Mouse (Mus musculus) hindbrain, embryonic 14.5 days (tissue): ENCODE data around the gene Olfr714. TPM values are rescaled to one million over a fixed set of nuclear protein-coding genes. Genes with fewer than 3 reads are reported as not detected.
A peak's percentile ranks its signal among the peaks of the same experiment; 100 is the strongest.
"Not testable (repeated sequence)": the region's sequence is repeated elsewhere in the genome, so short reads cannot be mapped to it uniquely, and the experiment has no call there.

ENCODE experiments used
- ATAC-seq: fragments of 200-750 bp; cut with Nextera tagmentation; 2 replicates; pipeline ENCODE4 v1.8.0; 2017; ENCODE audit warnings: moderate number of reproducible peaks, mild to moderate bottlenecking, moderate TSS enrichment, moderate library complexity; ENCODE audit not compliant: low FRiP score
- DNase-seq: peaks from one replicate; pipeline ENCODE4 v3.0.0-alpha.2; 2015; ENCODE audit warnings: low spot score
- H3K27ac ChIP-seq: fragments of 300-500 bp; sonication (generic); 2 replicates; pipeline ENCODE4 v1.5.1; 2014; ENCODE audit warnings: mild to moderate bottlenecking, moderate library complexity
- H3K27me3 ChIP-seq: fragments of 300-500 bp; sonication (generic); 2 replicates; pipeline ENCODE4 v1.6.1; 2014; ENCODE audit warnings: mild to moderate bottlenecking, low read length, mixed read lengths; ENCODE audit not compliant: control insufficient read depth, insufficient read depth
- H3K36me3 ChIP-seq: fragments of 300-500 bp; sonication (generic); replicated peaks from 2 replicates; pipeline ENCODE4 v1.6.1; 2014; ENCODE audit not compliant: control insufficient read depth, insufficient read depth
- H3K4me1 ChIP-seq: fragments of 300-500 bp; sonication (generic); replicated peaks from 2 replicates; pipeline ENCODE4 v1.6.1; 2014; ENCODE audit warnings: antibody characterized with exemption, low read length, mixed read lengths; ENCODE audit not compliant: control insufficient read depth, insufficient read depth
- H3K4me2 ChIP-seq: fragments of 300-500 bp; sonication (generic); replicated peaks from 2 replicates; pipeline ENCODE4 v1.6.1; 2014; ENCODE audit warnings: mild to moderate bottlenecking, moderate library complexity
- H3K4me3 ChIP-seq: fragments of 300-500 bp; sonication (generic); replicated peaks from 2 replicates; pipeline ENCODE4 v1.5.1; 2014; ENCODE audit warnings: mild to moderate bottlenecking, low read length
- H3K9ac ChIP-seq: fragments of 300-500 bp; sonication (generic); 2 replicates; pipeline ENCODE4 v1.6.1; 2014
- H3K9me3 ChIP-seq: fragments of 300-500 bp; sonication (generic); 2 replicates; pipeline ENCODE4 v1.6.1; 2016; ENCODE audit warnings: low read length; ENCODE audit not compliant: control insufficient read depth
- WGBS: fragments of 180-500 bp; shearing (Covaris S2); extraction: QIAGEN DNeasy Blood & Tissue Kit; methylation state at CpG from one replicate; pipeline ENCODE4 v1.1.7; 2014; 5-methylcytosine and 5-hydroxymethylcytosine counted together
- polyA plus RNA-seq: library from polyadenylated mRNA; unstranded; fragments of >200 nt; fragmentation: Nextera tagmentation; extraction: Ambion mirVana; gene quantifications from 2 replicates; pipeline ENCODE4 v1.2.1, GENCODE M21; 2014

Olfr714 gene
- not detected in 2 replicates for polyA plus RNA-seq

DNA sequence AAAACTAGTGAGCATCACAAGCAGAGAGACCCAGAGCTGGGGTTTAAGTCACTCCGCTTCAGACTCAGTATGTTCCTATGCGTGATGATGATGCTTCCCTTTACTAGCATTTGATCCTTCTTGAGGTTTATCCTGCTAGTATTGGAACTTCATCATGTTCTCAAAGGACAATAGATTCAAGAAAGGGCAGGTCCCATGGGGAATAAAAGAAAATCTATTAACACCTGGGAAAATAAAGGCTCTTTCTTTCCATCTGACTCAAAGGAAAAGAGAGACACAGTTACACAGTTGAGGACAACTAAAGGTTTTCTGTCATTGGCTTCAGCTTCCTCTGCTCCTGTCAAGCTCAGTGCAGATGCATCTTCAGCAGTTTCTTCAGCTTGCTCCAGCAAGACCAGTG is at the start of gene Olfr714:
Gene Olfr714 (plus strand): TSS at position 301 of the 400 bp plus-strand sequence.
- Histone ChIP-seq H3K27ac (no peak within 1 kb of the TSS), H3K27me3 (no peaks in the 10 kb centered on the region), H3K9me3 (no peaks in the 10 kb centered on the region), H3K4me1 (no peaks in the 10 kb centered on the region), H3K4me2 (no peak within 1 kb of the TSS), H3K9ac (no peak within 1 kb of the TSS), H3K36me3 (no peaks in the 10 kb centered on the region), H3K4me3 (no peak within 1 kb of the TSS)
- 91% methylated on average over 2 of the region's 2 CpGs for WGBS
- DNase-seq (no peak), ATAC-seq (no peak)

- Histone ChIP-seq H3K27ac (no peak within 1 kb of the TSS), H3K36me3 (no peaks in the 10 kb centered on the region), H3K9me3 (no peaks in the 10 kb centered on the region), H3K4me2 (no peak within 1 kb of the TSS), H3K4me3 (no peak within 1 kb of the TSS), H3K27me3 (no peaks in the 10 kb centered on the region), H3K4me1 (no peaks in the 10 kb centered on the region), H3K9ac (no peak within 1 kb of the TSS)
- WGBS, result 87% methylated on average over 1 of the region's 1 CpGs
- DNase-seq (no peak), ATAC-seq (no peak)
Measured at GRCm38 (mm10) chr7:107030874-107031273, 39.9 kb upstream of the Olfr714 start, which contains the start of gene Olfr713. TSS of gene Olfr713 (plus strand) at chr7:107031174.

DNA sequence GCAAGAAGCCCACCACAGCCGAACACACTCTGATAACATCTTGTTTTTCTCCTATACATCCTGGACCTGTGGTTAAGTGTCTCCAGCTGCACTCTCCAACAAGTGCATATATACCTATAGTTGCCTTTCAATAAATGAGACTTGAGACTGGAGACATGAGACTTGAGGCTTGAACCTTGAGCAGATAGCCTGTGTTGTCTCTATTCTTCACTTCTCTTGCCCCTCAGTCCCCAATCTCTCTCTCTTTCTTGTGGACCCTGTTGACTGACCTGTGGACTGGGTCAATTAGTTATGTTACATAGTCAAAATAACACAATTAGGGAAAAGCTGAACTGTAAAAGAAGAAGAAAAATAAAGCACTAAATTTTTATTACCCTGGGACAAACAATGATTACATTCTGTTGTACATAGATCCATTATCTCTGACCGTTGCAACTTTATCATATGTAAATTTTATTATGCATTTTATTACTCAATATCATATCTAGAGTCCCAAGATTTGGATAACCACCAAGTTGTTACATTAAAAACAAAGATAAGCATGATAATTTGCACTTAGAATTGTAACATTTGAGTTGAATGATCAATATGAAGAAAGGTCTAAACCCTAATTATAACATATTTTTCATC is 30.7 kb upstream of the Olfr714 start:
- ATAC-seq, result no peak

DNA sequence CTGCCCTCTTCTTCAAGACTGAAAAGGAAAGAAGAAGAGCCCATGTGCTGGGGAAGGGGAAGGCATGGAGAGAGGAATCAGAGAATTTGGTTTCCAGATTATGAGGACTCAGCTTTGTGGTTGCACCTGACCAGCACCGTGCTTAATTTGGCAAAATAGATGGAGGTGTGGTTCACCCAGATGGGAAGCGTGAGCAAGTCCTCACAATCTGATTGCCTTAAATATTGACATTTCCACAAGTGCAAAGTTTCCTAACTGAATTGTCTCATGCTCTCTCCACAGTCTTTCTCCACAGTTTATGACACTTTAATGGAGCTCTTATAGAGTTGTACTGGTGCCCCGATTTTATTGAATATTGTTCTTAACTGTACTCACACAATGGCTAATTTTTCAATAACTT is 27.6 kb upstream of the Olfr714 start:
- Histone ChIP-seq H3K27me3 (no peaks in the 10 kb centered on the region), H3K9ac (no peak overlapping the region), H3K27ac (no peak overlapping the region), H3K4me2 (no peak overlapping the region), H3K4me3 (no peak overlapping the region), H3K4me1 (no peaks in the 10 kb centered on the region), H3K36me3 (no peaks in the 10 kb centered on the region), H3K9me3 (no peaks in the 10 kb centered on the region)
- DNase-seq, result no peak
- 92% methylated on average over 3 of the region's 3 CpGs for WGBS
- no peak for ATAC-seq

More for the DNA sequence above, 30.7 kb upstream of the Olfr714 start:
- no peak for DNase-seq
- no peaks in the 10 kb centered on the region for H3K4me1 ChIP-seq
- H3K27ac ChIP-seq, result no peak overlapping the region
- no peaks in the 10 kb centered on the region for H3K36me3 ChIP-seq
- no peak overlapping the region for H3K9ac ChIP-seq
- no peaks in the 10 kb centered on the region for H3K9me3 ChIP-seq
- 76% methylated on average over 2 of the region's 2 CpGs for WGBS
- no peak overlapping the region for H3K4me2 ChIP-seq
- H3K4me3 ChIP-seq, result no peak overlapping the region
- H3K27me3 ChIP-seq, result no peaks in the 10 kb centered on the region

DNA sequence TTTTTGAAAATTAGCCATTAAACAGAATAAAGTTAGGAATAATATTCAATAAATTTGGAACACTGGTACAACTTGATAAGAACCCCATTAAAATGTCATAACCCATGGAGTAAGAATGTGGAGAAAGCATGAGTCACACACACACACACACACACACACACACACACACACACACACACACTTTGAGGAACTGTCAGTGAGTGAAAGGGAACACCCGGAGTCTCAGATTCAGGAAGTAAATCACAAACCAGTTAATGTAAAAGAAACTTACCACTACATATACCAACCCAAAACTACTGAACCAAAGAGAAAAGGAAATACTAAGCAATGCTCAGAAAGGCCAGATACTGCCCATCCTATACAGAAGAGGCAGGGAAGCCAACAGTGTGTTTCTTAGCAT is 26.4 kb upstream of the Olfr714 start:
- H3K4me2 ChIP-seq, result no peak overlapping the region
- no peak overlapping the region for H3K9ac ChIP-seq
- no peak overlapping the region for H3K27ac ChIP-seq
- H3K4me3 ChIP-seq, result no peak overlapping the region
- no peaks in the 10 kb centered on the region for H3K4me1 ChIP-seq
- whole genome bisulfite sequencing, result 92% methylated on average over 1 of the region's 1 CpGs
- ATAC-seq, result no peak
- DNase-seq, result no peak
- H3K36me3 ChIP-seq, result no peaks in the 10 kb centered on the region
- H3K27me3 ChIP-seq, result no peaks in the 10 kb centered on the region
- H3K9me3 ChIP-seq, result no peaks in the 10 kb centered on the region

DNA sequence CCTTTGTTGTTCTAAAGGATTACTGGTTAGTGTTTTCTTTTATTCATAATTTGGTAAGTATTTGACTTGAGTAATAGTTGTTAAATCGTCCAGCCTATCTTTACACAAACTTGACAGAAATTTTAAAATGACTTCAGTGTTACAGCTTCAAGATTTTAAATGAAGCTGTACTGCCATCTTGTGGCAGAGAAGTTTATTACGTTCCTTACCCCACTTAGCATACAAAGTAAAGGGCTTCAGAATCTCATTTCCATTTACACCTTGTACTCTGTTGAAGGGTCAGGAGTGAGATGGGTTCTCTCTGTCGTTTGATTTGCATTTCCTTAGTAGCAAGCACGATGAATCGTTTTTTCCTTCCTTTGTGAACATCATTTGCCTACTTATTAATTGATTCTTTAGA is 24.9 kb upstream of the Olfr714 start:
- no peak overlapping the region for H3K9ac ChIP-seq
- ATAC-seq, result peak; percentile 64; the same call in 1 of the 2 replicates
- peak; percentile 91 for DNase-seq
- H3K9me3 ChIP-seq, result no peaks in the 10 kb centered on the region
- H3K36me3 ChIP-seq, result no peaks in the 10 kb centered on the region
- WGBS, result 8% methylated on average over 5 of the region's 5 CpGs
- H3K4me2 ChIP-seq, result no peak overlapping the region
- no peaks in the 10 kb centered on the region for H3K4me1 ChIP-seq
- H3K27ac ChIP-seq, result no peak overlapping the region
- no peaks in the 10 kb centered on the region for H3K27me3 ChIP-seq
- H3K4me3 ChIP-seq, result no peak overlapping the region

DNA sequence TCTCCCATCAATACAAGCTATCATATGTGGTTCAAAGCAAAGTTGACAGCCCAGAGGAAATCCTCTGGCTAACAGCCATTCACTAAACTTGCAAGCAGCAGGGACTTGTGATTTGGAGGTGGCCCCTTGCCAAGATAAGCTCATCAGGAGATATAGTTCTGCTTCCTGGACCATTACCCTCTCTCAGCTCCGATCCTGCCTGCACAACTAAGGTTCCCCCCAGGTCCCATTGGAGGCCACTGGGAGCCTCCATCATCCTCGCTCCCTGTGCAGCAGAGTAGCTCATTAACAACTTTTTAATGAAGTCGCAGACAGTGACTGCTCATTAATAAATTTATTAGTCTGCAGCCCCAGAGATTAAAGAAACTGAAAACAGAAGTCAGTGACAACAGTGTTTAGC is 23.2 kb upstream of the Olfr714 start:
- no peaks in the 10 kb centered on the region for H3K4me1 ChIP-seq
- DNase-seq (no peak), ATAC-seq (peak; percentile 27; the same call in 1 of the 2 replicates)
- H3K4me3 ChIP-seq, result no peak overlapping the region
- H3K36me3 ChIP-seq, result no peaks in the 10 kb centered on the region
- H3K27me3 ChIP-seq, result no peaks in the 10 kb centered on the region
- no peak overlapping the region for H3K9ac ChIP-seq
- H3K27ac ChIP-seq, result no peak overlapping the region
- no peaks in the 10 kb centered on the region for H3K9me3 ChIP-seq
- WGBS, result 50% methylated on average over 3 of the region's 3 CpGs
- H3K4me2 ChIP-seq, result no peak overlapping the region

- H3K27ac ChIP-seq, result no peak within 1 kb of the TSS
- H3K9ac ChIP-seq, result no peak within 1 kb of the TSS
- DNase-seq (no peak), ATAC-seq (no peak)
- no peak within 1 kb of the TSS for H3K4me2 ChIP-seq
- H3K4me1 ChIP-seq, result no peaks in the 10 kb centered on the region
- no peaks in the 10 kb centered on the region for H3K27me3 ChIP-seq
- WGBS, result 54% methylated on average over 1 of the region's 1 CpGs
- H3K4me3 ChIP-seq, result no peak within 1 kb of the TSS
- H3K9me3 ChIP-seq, result no peaks in the 10 kb centered on the region
- H3K36me3 ChIP-seq, result no peaks in the 10 kb centered on the region
Measured at GRCm38 (mm10) chr7:107092920-107093319, 22.1 kb downstream of the Olfr714 start, which contains the start of gene Olfr17. TSS of gene Olfr17 (plus strand) at chr7:107093220.

DNA sequence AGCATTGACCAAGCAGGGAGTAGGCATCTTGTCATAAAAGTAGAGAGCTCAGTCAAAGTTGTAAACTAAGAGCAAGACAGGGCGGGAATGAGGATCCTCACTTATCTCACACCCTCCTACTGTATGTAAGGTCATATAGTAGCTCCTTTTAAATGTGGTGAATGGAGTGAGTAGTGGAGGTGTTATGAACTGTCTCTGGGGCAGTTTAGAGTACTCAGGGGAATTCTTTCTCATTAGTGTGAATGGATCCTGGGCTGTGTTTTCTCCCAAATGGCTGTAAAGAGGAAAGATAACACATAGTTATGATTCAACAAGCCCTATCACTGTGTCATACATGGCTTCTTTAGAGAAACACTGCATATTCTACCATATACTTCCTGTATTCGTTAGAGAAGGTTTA is 39.5 kb downstream of the Olfr714 start, which contains the start of gene Olfr715b:
Gene Olfr715b (minus strand): TSS at position 101 of the 400 bp plus-strand sequence.
- not testable (repeated sequence) for H3K9ac ChIP-seq, H3K27me3 ChIP-seq, H3K27ac ChIP-seq, H3K36me3 ChIP-seq, H3K4me1 ChIP-seq, DNase-seq, ATAC-seq, H3K4me2 ChIP-seq, H3K9me3 ChIP-seq, H3K4me3 ChIP-seq
- WGBS, result 94% methylated on average over 1 of the region's 2 CpGs
